In the genomic region with DNA sequence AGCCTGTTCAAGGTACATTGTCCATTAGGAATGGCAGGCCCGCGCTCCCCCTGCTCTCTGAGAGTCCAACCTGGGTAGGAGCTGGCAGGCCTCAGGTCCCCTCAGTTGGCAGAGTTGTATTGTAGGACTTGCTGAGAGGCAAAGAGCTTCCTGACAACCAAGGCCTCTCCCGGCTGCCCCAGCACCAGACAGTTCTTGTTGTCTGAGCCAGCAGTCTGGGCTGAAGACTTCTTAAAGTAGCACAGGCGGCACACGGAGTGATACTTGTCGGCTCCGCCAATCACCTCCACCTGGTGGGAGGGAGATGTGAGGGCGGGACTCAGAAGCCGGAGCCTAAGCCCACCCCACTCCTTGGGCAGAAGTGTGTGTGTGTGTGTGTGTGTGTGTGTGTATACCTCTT, we compare ENCODE assay signal across 6 mouse cellular contexts. TPM values are rescaled to one million over a fixed set of nuclear protein-coding genes. Genes with fewer than 3 reads are reported as not detected.
"Had no signal": no experiment of that assay in that cellular context is flagged by ENCODE, and none has a peak within 500 bp of the region (broad histone marks: within the 10 kb centered on the region; RNA-seq: fewer than 3 reads in every experiment).

No protein-coding gene starts in this region.

RNA-seq across cellular contexts. Expression of gene Gm20708, which starts 6.4 kb away (rescaled TPM):
- total RNA-seq: midbrain, postnatal 0 days had no signal
- polyA plus RNA-seq: large intestine, adult 2 months; neural tube, embryonic 11.5 days had no signal

RNA-seq across cellular contexts. Expression of gene 6030468B19Rik, which starts 18.4 kb away (rescaled TPM):
- total RNA-seq: left cerebral cortex, adult 18-20 months; midbrain, postnatal 0 days had no signal
- polyA plus RNA-seq: midbrain, embryonic 14.5 days; midbrain, postnatal 0 days; neural tube, embryonic 14.5 days had no signal
